Mouse (Mus musculus) heart, adult 8-10 months (tissue): Measurements from ENCODE around the gene Gse1. TPM values are rescaled to one million over a fixed set of nuclear protein-coding genes. Genes with fewer than 3 reads are reported as not detected.

Experiments used
- DNase-seq: peaks from one replicate; pipeline ENCODE4 v3.0.0; 2022; ENCODE audit warnings: low spot score
- microRNA-seq: library from miRNA; unstranded; fragments of <30 nt; microRNA quantifications from one replicate; pipeline ENCODE4 v1.2.0, GENCODE M21; 2022
- total RNA-seq, 4 experiments: library from RNA; stranded (reverse); gene quantifications; 2 replicates each; pipeline ENCODE4 v1.2.4; 2022

Gse1 gene
- total RNA-seq, 4 experiments from 2014 or later: 18.9 to 29.1 (median 23.3) TPM

DNA sequence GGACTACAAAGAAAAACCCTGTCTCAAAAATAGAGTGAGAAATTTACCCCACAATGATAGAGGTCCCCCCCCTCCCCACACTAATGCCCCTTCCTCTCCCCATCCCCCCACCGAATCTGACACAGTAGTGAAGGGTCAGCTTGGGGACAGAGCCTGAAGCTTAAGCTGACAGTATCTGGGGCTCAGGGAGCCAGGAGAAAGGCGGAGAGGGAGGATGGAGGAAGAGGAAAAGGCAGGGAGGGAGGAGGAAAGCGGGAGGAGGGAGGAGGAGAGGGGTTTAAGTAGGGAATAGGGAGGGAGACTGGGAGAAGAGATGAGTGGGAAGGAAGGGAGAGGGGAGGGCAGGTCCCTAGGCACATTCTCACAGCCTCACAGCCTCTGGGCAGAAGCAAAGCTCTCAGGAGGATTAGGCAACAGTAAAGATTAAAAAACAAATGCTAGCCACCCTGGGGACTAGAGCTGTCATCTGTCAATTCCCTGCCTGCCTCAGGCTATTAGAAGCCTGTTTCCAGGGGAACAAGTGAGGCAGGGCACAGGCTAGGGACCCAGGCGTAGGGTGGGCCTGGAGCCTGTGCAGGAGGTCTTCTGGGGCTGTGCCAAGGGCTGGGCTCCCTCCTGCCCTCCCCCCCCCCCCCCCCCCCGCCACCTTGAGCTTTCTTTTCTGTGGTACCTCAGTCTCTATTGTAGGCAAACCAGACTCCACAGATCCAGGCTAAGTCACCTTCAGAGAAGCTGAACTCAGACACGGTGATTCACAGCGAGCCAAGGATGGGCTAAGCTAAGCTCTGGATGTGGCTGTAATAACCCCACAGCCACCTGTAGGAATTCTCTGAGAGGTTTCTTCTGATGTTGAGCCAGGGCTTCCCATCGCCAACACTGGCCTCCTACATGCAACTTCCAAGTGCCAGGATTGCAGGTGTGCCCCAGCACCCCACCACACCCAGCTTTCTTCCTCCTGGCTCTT is 388.7 kb downstream of the Gse1 start:
- no peak for DNase-seq

DNA sequence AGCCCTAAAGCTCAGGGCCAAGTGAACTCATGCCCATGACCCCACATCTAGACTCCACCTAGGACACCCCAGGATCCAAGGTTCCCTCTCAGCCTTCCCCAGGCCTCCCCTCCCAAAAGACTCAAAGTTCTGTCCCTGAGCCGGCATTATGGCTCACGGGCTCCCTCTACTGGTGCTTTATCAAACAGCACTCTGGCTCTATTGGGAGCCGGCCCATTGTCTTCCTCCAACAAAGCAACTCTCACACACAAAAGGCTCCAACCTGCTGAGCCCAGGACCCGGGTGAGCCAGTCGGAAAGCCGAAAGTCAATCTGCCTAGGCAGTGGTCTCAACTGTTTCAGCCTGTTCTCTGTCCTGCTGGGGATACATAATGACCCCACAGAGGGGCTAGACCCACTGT is 389.9 kb downstream of the Gse1 start:
- peak; percentile 54 for DNase-seq

DNA sequence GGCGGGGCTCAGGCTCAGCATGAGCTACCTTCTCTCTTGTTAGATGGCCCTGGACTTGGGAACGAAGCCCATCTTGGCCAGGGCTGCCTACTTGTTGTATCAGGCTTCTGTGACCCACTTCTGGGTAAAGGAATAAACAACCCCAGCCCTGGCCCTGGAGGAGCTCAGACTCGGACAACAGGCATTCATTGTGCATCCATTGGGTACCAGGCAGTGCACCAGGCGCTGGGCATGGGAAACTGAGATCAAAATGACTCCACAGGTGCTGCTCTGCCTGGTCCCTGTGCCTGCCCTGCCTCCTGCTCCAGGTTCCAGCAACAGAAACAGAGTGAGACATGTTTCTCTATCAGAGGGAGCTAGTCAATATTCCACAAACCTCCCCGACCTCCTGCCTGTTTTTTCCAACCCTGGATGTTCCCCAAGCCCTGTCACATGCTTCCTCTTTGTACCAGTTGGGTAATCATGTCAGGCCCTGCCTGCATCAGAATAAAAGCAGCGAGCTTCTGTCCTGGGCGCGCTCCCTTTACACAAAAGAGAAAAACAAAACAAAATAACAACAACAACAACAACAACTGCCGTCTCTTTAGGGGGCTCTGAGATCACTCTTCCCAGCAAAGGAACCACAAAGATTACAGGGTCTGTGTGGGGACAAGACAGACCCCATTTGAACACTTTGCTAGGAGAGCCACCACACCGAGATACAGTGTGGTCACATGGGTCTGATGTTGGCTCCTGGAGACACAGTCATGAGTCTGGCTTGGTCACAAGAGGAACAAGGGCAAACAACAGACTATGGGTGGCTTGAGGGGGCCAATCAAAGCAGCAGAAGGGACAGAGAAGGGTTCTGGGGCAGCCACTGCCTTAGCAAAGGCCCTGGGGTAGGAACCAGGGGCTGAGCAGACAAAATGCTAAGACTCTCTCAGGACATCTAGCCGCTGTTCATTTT is 391.3 kb downstream of the Gse1 start:
- DNase-seq: peak; percentile 46

DNA sequence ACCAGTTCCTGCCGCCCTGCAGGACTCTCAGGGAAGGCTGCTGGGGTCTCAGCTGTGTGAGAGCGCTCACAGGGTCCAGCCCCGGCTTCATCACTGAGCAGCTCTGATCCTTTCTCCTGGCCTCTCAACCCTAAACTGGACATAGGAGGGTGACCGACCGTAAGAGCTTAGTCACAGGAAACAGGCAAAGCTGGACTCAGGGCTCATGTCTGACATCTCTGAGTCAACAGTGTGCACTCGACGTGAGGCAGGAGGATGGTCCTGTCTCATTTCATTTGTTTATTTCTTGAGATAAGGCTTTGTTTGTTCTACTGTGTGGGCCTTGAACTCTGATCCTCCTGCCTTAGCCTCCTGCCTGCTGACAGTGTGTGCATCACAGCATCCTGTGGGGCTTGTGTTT is 392.2 kb downstream of the Gse1 start:
- DNase-seq: no peak

DNA sequence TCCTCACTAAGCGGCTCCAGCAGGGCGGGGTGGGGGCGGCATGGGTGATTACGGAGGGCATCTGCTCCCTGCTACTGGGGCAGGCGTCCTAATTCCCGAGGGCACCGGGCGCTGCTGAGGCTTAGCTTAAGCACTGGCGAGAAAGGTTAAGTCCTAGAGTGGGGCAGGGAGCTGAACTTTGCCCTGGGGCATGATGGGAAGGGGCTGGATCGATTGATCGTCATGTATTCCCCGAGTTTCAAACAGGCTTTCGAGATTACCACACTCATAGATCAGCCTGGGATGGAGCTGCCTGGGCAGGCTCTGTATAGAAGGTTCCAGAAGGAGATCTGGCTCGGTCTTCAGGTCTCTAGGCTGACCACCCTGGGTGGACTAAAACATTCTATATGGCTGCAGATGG is 393.9 kb downstream of the Gse1 start:
- DNase-seq: no peak

DNA sequence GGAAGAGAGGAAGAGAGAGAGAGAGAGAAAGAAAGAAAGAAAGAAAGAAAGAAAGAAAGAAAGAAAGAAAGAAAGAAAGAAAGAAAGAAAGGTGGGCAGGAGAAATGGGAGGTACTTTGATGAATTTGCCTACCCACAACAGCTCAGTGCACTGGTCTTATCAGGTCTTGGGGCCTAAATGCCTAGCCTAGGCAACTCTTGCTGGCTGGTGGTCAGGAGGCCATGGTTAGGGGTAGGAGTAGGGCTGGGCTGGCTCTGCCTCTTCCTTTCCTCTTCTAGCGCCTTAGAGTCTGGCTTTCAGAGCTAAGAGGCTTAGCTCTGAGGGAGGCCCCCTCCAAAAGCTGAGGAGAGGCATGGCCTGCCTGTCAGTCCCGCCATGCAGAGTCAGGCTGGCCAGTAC is 395.4 kb downstream of the Gse1 start:
- DNase-seq: no peak

DNA sequence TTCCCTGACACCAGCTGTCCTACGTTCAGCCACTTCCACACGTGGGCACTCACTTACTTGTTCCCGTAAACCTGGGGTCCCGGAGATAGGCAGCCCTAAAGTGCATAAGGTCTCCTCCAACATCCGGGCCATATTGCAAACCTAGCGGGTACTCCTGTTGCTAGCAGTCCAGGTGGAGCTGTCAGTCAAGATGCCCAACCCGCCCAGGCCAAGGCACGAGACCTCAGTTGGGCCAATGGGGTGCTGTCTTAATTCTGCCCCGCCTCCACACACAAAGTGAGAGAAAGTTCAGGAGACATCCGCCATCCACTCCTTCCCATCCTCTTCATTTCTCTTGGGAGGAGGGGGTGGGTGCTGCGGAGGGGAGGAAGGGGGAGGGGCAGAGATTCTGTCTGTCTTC is 398.2 kb downstream of the Gse1 start:
- DNase-seq: no peak

DNA sequence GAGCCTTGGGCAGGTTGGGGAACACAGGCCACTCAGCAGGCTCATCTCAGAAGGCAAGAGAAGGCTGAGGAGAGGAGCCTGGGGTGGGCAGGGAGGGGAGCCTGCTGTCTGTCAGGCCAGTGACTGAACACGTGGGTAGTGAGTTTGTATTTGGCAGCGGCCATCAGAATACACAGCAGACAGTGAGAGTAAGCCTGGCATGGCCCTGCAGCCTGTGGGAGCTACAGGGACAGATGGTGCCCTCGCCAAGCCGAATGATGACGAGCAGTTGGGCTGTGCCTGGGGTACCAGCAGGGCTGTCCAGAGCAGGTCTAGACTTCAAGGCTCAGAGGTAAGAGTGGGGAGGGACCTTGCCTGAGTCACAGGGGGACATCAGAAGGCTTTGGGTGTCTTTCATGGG is 399.0 kb downstream of the Gse1 start:
- no peak for DNase-seq

DNA sequence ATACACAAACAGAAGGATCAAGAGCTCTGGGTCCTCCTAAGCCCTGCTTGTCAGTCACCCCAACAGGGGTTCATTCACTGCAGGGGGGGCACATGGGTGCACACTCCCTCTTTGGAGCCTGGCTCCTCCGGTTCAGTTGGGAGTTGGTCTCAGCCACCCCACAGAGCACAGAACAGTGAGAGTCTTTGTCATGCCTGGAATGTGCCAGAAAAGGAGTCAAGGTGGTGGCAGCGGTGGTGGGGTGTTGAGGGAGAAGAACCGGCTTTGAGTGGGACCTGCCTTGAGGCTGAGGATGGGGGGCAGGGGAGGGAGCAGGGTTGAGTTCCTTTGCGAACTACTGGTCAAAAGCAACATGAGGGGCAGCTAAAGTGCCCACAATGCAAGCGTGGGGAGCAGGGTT is 401.8 kb downstream of the Gse1 start:
- no peak for DNase-seq

DNA sequence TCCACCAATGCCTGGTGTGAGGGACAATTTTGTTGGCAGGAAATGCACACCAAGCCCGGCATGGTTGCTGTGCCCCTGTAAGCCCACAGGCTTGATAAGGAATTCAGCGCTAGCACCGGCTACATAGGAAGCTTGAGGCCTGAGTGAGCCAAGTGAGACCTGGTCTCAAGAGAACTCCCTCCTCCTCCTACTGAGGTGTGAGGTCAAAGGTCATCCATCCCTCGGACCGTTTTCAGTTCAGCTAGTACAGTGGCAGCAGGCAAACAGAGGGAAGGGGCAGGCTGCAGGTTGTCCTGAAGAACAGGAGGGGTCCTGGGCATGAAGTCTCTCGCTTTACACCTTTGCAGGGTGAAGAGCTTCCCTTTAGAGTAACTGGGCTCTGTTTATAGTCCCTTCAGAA is 402.6 kb downstream of the Gse1 start:
- DNase-seq: no peak

Small RNA genes lying within 50 kb of the gene (microRNA-seq; reads per million reads assigned to microRNA genes)
- gene Gm22715: not detected
- gene Mir7687: 3.1 reads per million, percentile 3 among the genes with 10 or more reads in this experiment

Other genes with a start within 250 kb of the Gse1 start
- 10 to 100 TPM; 20.9 to 28.7 (median 27.4) TPM for gene Crispld2, start 236.0 kb upstream of the Gse1 start, total RNA-seq
- gene Zdhhc7, start 127.0 kb upstream of the Gse1 start, total RNA-seq: 10 to 100 TPM; 33.5 to 40.0 (median 34.3) TPM
- 10 to 100 TPM; 17.5 to 27.7 (median 22.0) TPM for gene 6430548M08Rik, start 114.3 kb upstream of the Gse1 start, total RNA-seq
- gene Fam92b, start 51.0 kb upstream of the Gse1 start, total RNA-seq: not detected